Mouse (Mus musculus) kidney, embryonic 16.5 days (tissue): ENCODE data around the gene Gm10058. TPM values are rescaled to one million over a fixed set of nuclear protein-coding genes. Genes with fewer than 3 reads are reported as not detected.
"Not testable (repeated sequence)": the region's sequence is repeated elsewhere in the genome, so short reads cannot be mapped to it uniquely, and the experiment has no call there.

Source experiments
- ATAC-seq: fragments of 200-750 bp; cut with Nextera tagmentation; 2 replicates; pipeline ENCODE4 v1.8.0; 2017; ENCODE audit warnings: moderate TSS enrichment; ENCODE audit not compliant: low FRiP score, low TSS enrichment
- H3K27ac ChIP-seq: fragments of 300-500 bp; sonication (generic); 2 replicates; pipeline ENCODE4 v1.5.1; 2014; ENCODE audit warnings: low read length
- H3K27me3 ChIP-seq: fragments of 300-500 bp; sonication (generic); 2 replicates; pipeline ENCODE4 v1.6.1; 2014; ENCODE audit warnings: low read length, control low read depth, mixed read lengths; ENCODE audit not compliant: insufficient read depth
- H3K36me3 ChIP-seq: fragments of 300-500 bp; sonication (generic); 2 replicates; pipeline ENCODE4 v1.6.1; 2014; ENCODE audit warnings: low read length, control low read depth, mixed read lengths; ENCODE audit not compliant: insufficient read depth
- H3K4me1 ChIP-seq: fragments of 300-500 bp; sonication (generic); 2 replicates; pipeline ENCODE4 v1.6.1; 2014; ENCODE audit warnings: low read length, control low read depth, mixed read lengths; ENCODE audit not compliant: insufficient read depth
- H3K4me2 ChIP-seq: fragments of 300-500 bp; sonication (generic); replicated peaks from 2 replicates; pipeline ENCODE4 v1.6.1; 2014; ENCODE audit warnings: low read depth, low read length
- H3K4me3 ChIP-seq: fragments of 300-500 bp; sonication (generic); 2 replicates; pipeline ENCODE4 v1.5.1; 2014; ENCODE audit warnings: mild to moderate bottlenecking, low read length
- H3K9ac ChIP-seq: fragments of 300-500 bp; sonication (generic); replicated peaks from 2 replicates; pipeline ENCODE4 v1.6.1; 2014; ENCODE audit warnings: low read length
- H3K9me3 ChIP-seq: fragments of 300-500 bp; sonication (generic); 2 replicates; pipeline ENCODE4 v1.6.1; 2016; ENCODE audit warnings: low read length, control low read depth
- WGBS: fragments of 180-500 bp; shearing (Covaris S2); extraction: QIAGEN DNeasy Blood & Tissue Kit; methylation state at CpG from one replicate; pipeline ENCODE4 v1.1.7; 2014; 5-methylcytosine and 5-hydroxymethylcytosine counted together
- polyA plus RNA-seq: library from polyadenylated mRNA; unstranded; fragments of >200 nt; fragmentation: Nextera tagmentation; extraction: Ambion mirVana; gene quantifications from 2 replicates; pipeline ENCODE4 v1.2.1, GENCODE M21; 2015

The Gm10058 gene
- not detected in 2 replicates for polyA plus RNA-seq

DNA sequence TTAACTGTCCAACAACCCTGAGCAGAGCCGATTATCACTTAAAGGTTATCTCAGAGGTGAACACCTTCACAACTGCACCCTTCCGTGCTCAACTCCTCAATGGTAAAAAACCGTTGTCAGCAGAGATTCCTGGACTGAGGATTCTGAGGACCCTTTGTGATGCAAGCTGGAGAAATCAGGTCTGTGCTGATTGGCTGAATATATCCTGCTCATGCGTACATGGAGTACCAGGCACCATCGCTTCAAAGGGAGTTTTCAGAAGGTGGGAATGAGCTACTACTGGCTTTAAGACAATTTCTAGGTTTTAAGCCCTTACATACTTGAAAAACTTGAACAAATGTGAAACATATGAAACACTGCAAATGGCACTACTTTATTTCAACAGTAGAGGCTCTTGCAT, at the start of gene Gm10058:
Gm10058 (minus strand) TSS at position 101 of the 400 bp plus-strand sequence.
- H3K4me2 ChIP-seq, H3K36me3 ChIP-seq, H3K4me1 ChIP-seq, H3K9ac ChIP-seq, H3K4me3 ChIP-seq, H3K27me3 ChIP-seq, ATAC-seq, H3K27ac ChIP-seq, H3K9me3 ChIP-seq: not testable (repeated sequence)
- WGBS, result no CpG with 5 or more reads among the region's 5 CpGs
